Mouse (Mus musculus): Measurements from ENCODE around the gene Htr1a.

Gene Htr1a

GRCm38 (mm10) chr13:105443339-105443738 lies at the start of gene Htr1a:
TSS of gene Htr1a (plus strand) at chr13:105443639.
- DNase-seq (ENCODE audit: low spot score) = no peak

GRCm38 (mm10) chr13:105411535-105412326 lies 31.7 kb upstream of the Htr1a start:
- no peak for DNase-seq (ENCODE audit: low spot score)

- DNase-seq (ENCODE audit: low spot score) = no peak
Measured at GRCm38 (mm10) chr13:105412327-105412722, 31.1 kb upstream of the Htr1a start.

GRCm38 (mm10) chr13:105433141-105433540 lies 10.3 kb upstream of the Htr1a start:
- no peak for DNase-seq (ENCODE audit: low spot score)

GRCm38 (mm10) chr13:105433630-105434029 lies 9.8 kb upstream of the Htr1a start:
- no peak for DNase-seq (ENCODE audit: low spot score)

- DNase-seq (ENCODE audit: low spot score) = peak; percentile 81
Measured at GRCm38 (mm10) chr13:105442576-105442975, 863 bp upstream of the Htr1a start.

GRCm38 (mm10) chr13:105443871-105444237 lies 415 bp downstream of the Htr1a start:
- DNase-seq (ENCODE audit: low spot score) = no peak

- DNase-seq (ENCODE audit: low spot score) = peak; percentile 18
Measured at GRCm38 (mm10) chr13:105444238-105444894, 927 bp downstream of the Htr1a start.

GRCm38 (mm10) chr13:105444895-105445281 lies 1.4 kb downstream of the Htr1a start:
- no peak for DNase-seq (ENCODE audit: low spot score)

- no peak for DNase-seq (ENCODE audit: low spot score)
Measured at GRCm38 (mm10) chr13:105446239-105446638, 2.8 kb downstream of the Htr1a start.

- DNase-seq (ENCODE audit: low spot score) = no peak
Measured at GRCm38 (mm10) chr13:105447695-105448094, 4.3 kb downstream of the Htr1a start.

GRCm38 (mm10) chr13:105451536-105451935 lies 8.1 kb downstream of the Htr1a start:
- no peak for DNase-seq (ENCODE audit: low spot score)
